ENCODE assay signal across 8 mouse cellular contexts in the genomic region with DNA sequence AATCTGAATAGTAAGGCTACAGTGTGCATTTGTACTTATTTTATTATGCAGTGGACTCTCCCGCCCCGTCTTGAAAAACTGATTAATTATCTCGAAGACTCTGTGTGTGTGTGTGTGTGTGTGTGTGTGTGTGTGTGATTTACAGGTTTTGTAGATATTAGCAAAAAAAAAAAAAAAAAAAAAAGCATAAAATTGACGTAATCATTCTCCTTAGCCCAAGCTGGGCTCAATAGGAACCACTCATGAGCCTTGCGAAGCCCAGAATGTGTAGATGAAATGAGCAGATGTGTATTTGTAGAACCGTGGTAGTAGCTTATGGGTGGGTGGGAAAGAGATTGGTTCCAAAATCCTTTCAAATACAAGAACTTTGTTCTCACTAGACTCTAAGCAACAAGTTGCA. TPM values are rescaled to one million over a fixed set of nuclear protein-coding genes. Genes with fewer than 3 reads are reported as not detected.
DNase-seq lines count a peak whose midpoint lies in the region; ATAC-seq and TF ChIP-seq lines count a peak whose summit lies in the region.

No protein-coding gene starts in this region.

- ATAC-seq in heart, embryonic 14.5 days (ENCODE audit: insufficient number of reproducible peaks, insufficient read depth, low FRiP score, low read depth): no peak
- no peak for ATAC-seq in G1E (ENCODE audit: extremely low read depth, insufficient number of reproducible peaks, low FRiP score, poor library complexity, severe bottlenecking)
- ATAC-seq in monocyte, adult 5-6 weeks (replicated peaks; ENCODE audit: insufficient number of reproducible peaks, low FRiP score, low TSS enrichment, poor library complexity, severe bottlenecking): no peak

- H3K27me3 ChIP-seq in heart, embryonic 14.5 days (ENCODE audit: control insufficient read depth, insufficient read depth, low read length): no peaks in the 10 kb centered on the region
- peaks cover 12% of the 10 kb centered on the region for H3K27me3 ChIP-seq in G1E (ENCODE audit: insufficient read depth, low read length)
- H3K27me3 ChIP-seq in hindbrain, embryonic 10.5 days (ENCODE audit: insufficient read depth, poor library complexity, severe bottlenecking): no peaks in the 10 kb centered on the region
- H3K27me3 ChIP-seq in midbrain, embryonic 10.5 days (ENCODE audit: low read depth, poor library complexity, severe bottlenecking): no peaks in the 10 kb centered on the region

- H3K4me1 ChIP-seq in heart, embryonic 14.5 days (ENCODE audit: control insufficient read depth in 2 of 2, insufficient read depth in 2 of 2, low read length in 2 of 2): peaks cover 4 to 9% of the 10 kb centered on the region in 2 experiments; a peak in 3 of 4 replicates
- H3K4me1 ChIP-seq in G1E (ENCODE audit: insufficient read depth, low read depth, low read length): peaks cover 20% of the 10 kb centered on the region
- peaks cover 20% of the 10 kb centered on the region for H3K4me1 ChIP-seq in hindbrain, embryonic 10.5 days (replicated peaks)
- peaks cover 19% of the 10 kb centered on the region for H3K4me1 ChIP-seq in midbrain, embryonic 10.5 days

- no peak for DNase-seq in heart, postnatal 36 days
- no peak for DNase-seq in G1E (ENCODE audit: low spot score)
- no peak for DNase-seq in hindbrain, embryonic 10.5 days (ENCODE audit: low spot score)
- no peak for DNase-seq in midbrain, embryonic 10.5 days (ENCODE audit: low spot score)
- DNase-seq in gastrocnemius, postnatal 25 days: no peak
- DNase-seq in thymus, postnatal 0 days (ENCODE audit: low spot score): no peak

- WGBS in heart, embryonic 14.5 days: 76% methylated on average over 6 of the region's 6 CpGs
- WGBS in hindbrain, embryonic 10.5 days: 75% methylated on average over 6 of the region's 6 CpGs
- WGBS in midbrain, embryonic 10.5 days: 81% methylated on average over 6 of the region's 6 CpGs

- intact Hi-C loops in heart, postnatal 36 days (cut with DNase I): loop anchor here (5.0 kb wide), 3 partner anchors 43 to 158 kb away; a partner anchor contains a TSS

- peak overlapping the region; percentile 94 to 100; a peak in 3 of 4 replicates for H3K4me3 ChIP-seq in heart, embryonic 14.5 days (ENCODE audit: control insufficient read depth in 1 of 2, insufficient read depth in 1 of 2, low read depth in 1 of 2, low read length in 2 of 2)
- peak overlapping the region; percentile 85; the same call in 1 of the 2 replicates for H3K4me3 ChIP-seq in G1E (ENCODE audit: low read depth, low read length)
- H3K4me3 ChIP-seq in hindbrain, embryonic 10.5 days: peak overlapping the region; percentile 95
- H3K4me3 ChIP-seq in midbrain, embryonic 10.5 days: peak overlapping the region; percentile 89

- H3K9me3 ChIP-seq in heart, embryonic 14.5 days (ENCODE audit: control insufficient read depth, low read length): no peaks in the 10 kb centered on the region
- no peaks in the 10 kb centered on the region for H3K9me3 ChIP-seq in G1E (replicated peaks)
- H3K9me3 ChIP-seq in hindbrain, embryonic 10.5 days: no peaks in the 10 kb centered on the region
- H3K9me3 ChIP-seq in midbrain, embryonic 10.5 days (replicated peaks): no peaks in the 10 kb centered on the region

- peak overlapping the region; percentile 93 for H3K9ac ChIP-seq in heart, embryonic 14.5 days (ENCODE audit: low read length)

- TF ChIP-seq CTCF in G1E (IDR thresholded peaks at IDR 0.05; ENCODE audit: low read depth, low read length): no peak

- peak overlapping the region; percentile 91 for H3K4me2 ChIP-seq in heart, embryonic 14.5 days (ENCODE audit: low read length)

- H3K27ac ChIP-seq in heart, embryonic 14.5 days (replicated peaks in 1 of 2; ENCODE audit: control insufficient read depth in 1 of 2, insufficient read depth in 1 of 2, low read depth in 2 of 2, low read length in 2 of 2): peak overlapping the region; percentile 74 to 94
- H3K27ac ChIP-seq in hindbrain, embryonic 10.5 days: peak overlapping the region; percentile 96
- peak overlapping the region; percentile 95 for H3K27ac ChIP-seq in midbrain, embryonic 10.5 days (replicated peaks)

- H3K36me3 ChIP-seq in heart, embryonic 14.5 days (ENCODE audit: control insufficient read depth, insufficient read depth, low read length): peaks cover 16% of the 10 kb centered on the region; the same call in 1 of the 2 replicates
- peaks cover 20% of the 10 kb centered on the region for H3K36me3 ChIP-seq in G1E (replicated peaks)
- peaks cover 20% of the 10 kb centered on the region for H3K36me3 ChIP-seq in hindbrain, embryonic 10.5 days
- peaks cover 20% of the 10 kb centered on the region for H3K36me3 ChIP-seq in midbrain, embryonic 10.5 days

RNA-seq across cellular contexts. Expression of a gene that starts 20.2 kb away (rescaled TPM):
- 84.8 and 89.7 TPM in 2 replicates for polyA plus RNA-seq in heart, embryonic 14.5 days (2014; fragmentation: Nextera tagmentation; extraction: Ambion mirVana)
- 10 to 100 TPM; 34.1 to 40.7 TPM for total RNA-seq in heart, postnatal 36 days (2021)
- total RNA-seq in G1E (2014; fragmentation: Nextera tagmentation) (150 and 173 TPM in 2 replicates), G1E (2017) (304 and 320 TPM in 2 replicates)
- 22.7 and 23.4 TPM in 2 replicates for polyA plus RNA-seq in G1E (2012)
- 197 and 203 TPM in 2 replicates for polyA plus RNA-seq in hindbrain, embryonic 10.5 days (2016; fragmentation: Nextera tagmentation; extraction: Ambion mirVana)
- 205 and 212 TPM in 2 replicates for polyA plus RNA-seq in midbrain, embryonic 10.5 days (2016; fragmentation: Nextera tagmentation; extraction: Ambion mirVana)
- 10 to 100 TPM; 25.8 to 30.3 TPM for total RNA-seq in gastrocnemius, postnatal 25 days (2021)
- 87.2 to 135 TPM (median 98.4 TPM) in 3 replicates for total RNA-seq in monocyte, adult 5-6 weeks (2017)
- 106 and 114 TPM in 2 replicates for polyA plus RNA-seq in thymus, postnatal 0 days (2015; fragmentation: Nextera tagmentation; extraction: Ambion mirVana)

RNA-seq across cellular contexts. Expression of a gene that starts 42.9 kb away (rescaled TPM):
- polyA plus RNA-seq in heart, embryonic 14.5 days (2014; fragmentation: Nextera tagmentation; extraction: Ambion mirVana): 0.39 TPM in 1 of 2 replicates, not detected in the other
- total RNA-seq in heart, postnatal 36 days (2021): under 1 TPM; 0.22 to 0.27 TPM
- total RNA-seq in G1E (2014; fragmentation: Nextera tagmentation) (not detected in 2 replicates), G1E (2017) (0.38 TPM in 1 of 2 replicates, not detected in the other)
- polyA plus RNA-seq in G1E (2012): not detected in 2 replicates
- polyA plus RNA-seq in hindbrain, embryonic 10.5 days (2016; fragmentation: Nextera tagmentation; extraction: Ambion mirVana): 0.29 TPM in 1 of 2 replicates, not detected in the other
- 0.09 TPM in 1 of 2 replicates, not detected in the other for polyA plus RNA-seq in midbrain, embryonic 10.5 days (2016; fragmentation: Nextera tagmentation; extraction: Ambion mirVana)
- total RNA-seq in gastrocnemius, postnatal 25 days (2021): not detected
- total RNA-seq in monocyte, adult 5-6 weeks (2017): 0.76 TPM in 1 of 3 replicates, not detected in the others
- 1.3 and 1.8 TPM in 2 replicates for polyA plus RNA-seq in thymus, postnatal 0 days (2015; fragmentation: Nextera tagmentation; extraction: Ambion mirVana)

RNA-seq across cellular contexts. Expression of a gene that starts 53.6 kb away (rescaled TPM):
- polyA plus RNA-seq in heart, embryonic 14.5 days (2014; fragmentation: Nextera tagmentation; extraction: Ambion mirVana): 0.47 and 0.49 TPM in 2 replicates
- total RNA-seq in heart, postnatal 36 days (2021): under 1 TPM; 0.51 to 0.58 TPM
- not detected in 2 replicates for total RNA-seq in G1E (2014; fragmentation: Nextera tagmentation)
- total RNA-seq in G1E (2017): 0.12 and 0.27 TPM in 2 replicates
- not detected in 2 replicates for polyA plus RNA-seq in G1E (2012)
- 0.37 and 0.63 TPM in 2 replicates for polyA plus RNA-seq in hindbrain, embryonic 10.5 days (2016; fragmentation: Nextera tagmentation; extraction: Ambion mirVana)
- 0.44 and 0.45 TPM in 2 replicates for polyA plus RNA-seq in midbrain, embryonic 10.5 days (2016; fragmentation: Nextera tagmentation; extraction: Ambion mirVana)
- total RNA-seq in gastrocnemius, postnatal 25 days (2021): under 1 TPM in 1 of 2 experiments, not detected in 1; 0.56 TPM
- total RNA-seq in monocyte, adult 5-6 weeks (2017): 5.0 to 11.6 TPM (median 11.4 TPM) in 3 replicates
- polyA plus RNA-seq in thymus, postnatal 0 days (2015; fragmentation: Nextera tagmentation; extraction: Ambion mirVana): 0.66 and 1.1 TPM in 2 replicates
